Comparison of ENCODE assay signal across 11 mouse cellular contexts in genomic region chr5:125120517-125121303, GRCm38 (mm10). TPM values are rescaled to one million over a fixed set of nuclear protein-coding genes. Genes with fewer than 3 reads are reported as not detected.
DNase-seq lines count a peak whose midpoint lies in the region; ATAC-seq and TF ChIP-seq lines count a peak whose summit lies in the region.
"Had no signal": no experiment of that assay in that cellular context is flagged by ENCODE, and none has a peak within 500 bp of the region (broad histone marks: within the 10 kb centered on the region; RNA-seq: fewer than 3 reads in every experiment).

No protein-coding gene starts in this region.

- ATAC-seq in heart, embryonic 13.5 days (ENCODE audit: extremely low read depth, insufficient number of reproducible peaks, low FRiP score, low TSS enrichment) = no peak
- ATAC-seq in forebrain, embryonic 13.5 days = no peak
- ATAC-seq in midbrain, embryonic 15.5 days (replicated peaks) = no peak
- ATAC-seq in erythroblast, adult 5-6 weeks (replicated peaks; ENCODE audit: low FRiP score, poor library complexity, severe bottlenecking) = no peak
- ATAC-seq: CD4-positive, CD25-positive, alpha-beta regulatory T cell, adult 4 months had no signal

- no peak overlapping the region for H3K4me3 ChIP-seq in heart, embryonic 13.5 days
- peak overlapping the region; percentile 1; the same call in 1 of the 2 replicates for H3K4me3 ChIP-seq in E14TG2a.4 (replicated peaks; ENCODE audit: low read length)
- H3K4me3 ChIP-seq in forebrain, embryonic 13.5 days = no peak overlapping the region
- H3K4me3 ChIP-seq in midbrain, embryonic 15.5 days = no peak overlapping the region

- no peaks in the 10 kb centered on the region for H3K27me3 ChIP-seq in heart, embryonic 13.5 days (replicated peaks)
- no peaks in the 10 kb centered on the region for H3K27me3 ChIP-seq in E14TG2a.4 (ENCODE audit: insufficient read depth, low read length)
- H3K27me3 ChIP-seq in forebrain, embryonic 13.5 days = no peaks in the 10 kb centered on the region
- no peaks in the 10 kb centered on the region for H3K27me3 ChIP-seq in midbrain, embryonic 15.5 days (replicated peaks)

- TF ChIP-seq CTCF in E14TG2a.4 (conservative IDR thresholded peaks at IDR 0.05; ENCODE audit: low read length) = no peak

- H3K4me2 ChIP-seq in heart, embryonic 13.5 days = no peak overlapping the region
- H3K4me2 ChIP-seq in forebrain, embryonic 13.5 days = no peak overlapping the region
- no peak overlapping the region for H3K4me2 ChIP-seq in midbrain, embryonic 15.5 days

- no peak for DNase-seq in heart, postnatal 4 days
- DNase-seq in ovary, postnatal 10 days (ENCODE audit: low spot score) = no peak
- DNase-seq in urinary bladder, postnatal 25 days (ENCODE audit: low spot score) = no peak
- DNase-seq: heart, postnatal 10 days; layer of hippocampus, adult 9-11 months had no signal

- 0 out of 2 replicates have a peak overlapping the region, but pooled peaks have one; percentile 26 for H3K9ac ChIP-seq in heart, embryonic 13.5 days
- no peak overlapping the region for H3K9ac ChIP-seq in forebrain, embryonic 13.5 days
- H3K9ac ChIP-seq in midbrain, embryonic 15.5 days = no peak overlapping the region

- peaks cover 64% of the 10 kb centered on the region for H3K36me3 ChIP-seq in heart, embryonic 13.5 days
- H3K36me3 ChIP-seq in E14TG2a.4 (ENCODE audit: insufficient read depth, low read length) = peaks cover 85% of the 10 kb centered on the region
- H3K36me3 ChIP-seq in forebrain, embryonic 13.5 days (ENCODE audit: poor library complexity, severe bottlenecking) = peaks cover 57% of the 10 kb centered on the region
- H3K36me3 ChIP-seq in midbrain, embryonic 15.5 days (replicated peaks) = peaks cover 11% of the 10 kb centered on the region; the same call in 1 of the 2 replicates

- H3K4me1 ChIP-seq in heart, embryonic 13.5 days = peaks cover 44% of the 10 kb centered on the region
- peaks cover 70% of the 10 kb centered on the region for H3K4me1 ChIP-seq in E14TG2a.4 (replicated peaks; ENCODE audit: low read depth, low read length)
- H3K4me1 ChIP-seq in forebrain, embryonic 13.5 days = peaks cover 55% of the 10 kb centered on the region
- H3K4me1 ChIP-seq in midbrain, embryonic 15.5 days = peaks cover 32% of the 10 kb centered on the region

- no peaks in the 10 kb centered on the region for H3K9me3 ChIP-seq in heart, embryonic 13.5 days
- H3K9me3 ChIP-seq in E14TG2a.4 (ENCODE audit: low read length) = no peaks in the 10 kb centered on the region
- H3K9me3 ChIP-seq in forebrain, embryonic 13.5 days (replicated peaks) = no peaks in the 10 kb centered on the region
- H3K9me3 ChIP-seq in midbrain, embryonic 15.5 days = no peaks in the 10 kb centered on the region

- 70% methylated on average over 17 of the region's 17 CpGs for WGBS in heart, embryonic 13.5 days
- 84% methylated on average over 17 of the region's 17 CpGs for WGBS in forebrain, embryonic 13.5 days
- 78% methylated on average over 17 of the region's 17 CpGs for WGBS in midbrain, embryonic 15.5 days

- H3K27ac ChIP-seq in heart, embryonic 13.5 days (replicated peaks) = peak overlapping the region; percentile 34; the same call in 1 of the 2 replicates
- peak overlapping the region; percentile 59 for H3K27ac ChIP-seq in forebrain, embryonic 13.5 days
- H3K27ac ChIP-seq in midbrain, embryonic 15.5 days = peak overlapping the region; percentile 51

RNA-seq across cellular contexts. Expression of gene Ncor2, which starts 58.3 kb away (rescaled TPM):
- polyA plus RNA-seq in heart, embryonic 13.5 days (2015; fragmentation: Nextera tagmentation; extraction: Ambion mirVana) = 16.5 and 17.0 TPM in 2 replicates
- total RNA-seq in heart, postnatal 4 days (2021) = 100 to 1,000 TPM; 104 to 112 TPM
- 25.6 and 27.3 TPM in 2 replicates for polyA plus RNA-seq in forebrain, embryonic 13.5 days (2015; fragmentation: Nextera tagmentation; extraction: Ambion mirVana)
- polyA plus RNA-seq in midbrain, embryonic 15.5 days (2015; fragmentation: Nextera tagmentation; extraction: Ambion mirVana) = 25.6 and 27.6 TPM in 2 replicates
- total RNA-seq in erythroblast, adult 5-6 weeks (2015; ENCODE audit: low replicate concordance) = 15.8 and 18.2 TPM in 2 replicates
- 6.0 and 8.0 TPM in 2 replicates for total RNA-seq in erythroblast, adult 5-6 weeks (2017; ENCODE audit: low replicate concordance)
